9 mouse cellular contexts compared by ENCODE assay signal in the genomic region with DNA sequence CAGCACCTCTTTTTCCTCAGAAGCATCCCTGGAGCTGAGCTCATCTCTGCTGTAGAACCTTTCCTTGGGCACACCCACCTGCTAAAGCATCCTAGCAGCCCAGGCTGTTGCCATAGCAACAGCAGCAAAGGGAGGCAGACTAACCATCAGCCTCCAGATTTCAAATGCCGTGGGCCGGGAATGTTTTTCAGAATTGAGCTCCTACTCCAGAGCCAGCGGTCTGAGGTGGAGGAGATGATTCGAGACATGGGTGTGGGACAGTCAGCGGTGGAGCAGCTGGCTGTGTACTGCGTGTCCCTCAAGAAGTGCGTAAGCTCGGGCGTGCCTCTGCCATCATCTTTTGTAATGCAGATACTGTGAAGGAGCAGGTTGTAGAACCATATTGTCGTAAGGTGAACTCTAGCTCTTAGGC. TPM values are rescaled to one million over a fixed set of nuclear protein-coding genes. Genes with fewer than 3 reads are reported as not detected.
DNase-seq lines count a peak whose midpoint lies in the region; ATAC-seq lines count a peak whose summit lies in the region.
"Had no signal": no experiment of that assay in that cellular context is flagged by ENCODE, and none has a peak within 500 bp of the region (broad histone marks: within the 10 kb centered on the region; RNA-seq: fewer than 3 reads in every experiment).

No protein-coding gene starts in this region.

- H3K27ac ChIP-seq in forebrain, embryonic 12.5 days, result peak overlapping the region; percentile 48
- H3K27ac ChIP-seq in forebrain, embryonic 11.5 days (ENCODE audit: low read depth, low read length), result no peak overlapping the region
- H3K27ac ChIP-seq in forebrain, embryonic 16.5 days (ENCODE audit: low read length), result peak overlapping the region; percentile 83
- peak overlapping the region; percentile 70 for H3K27ac ChIP-seq in neural tube, embryonic 15.5 days (replicated peaks)
- H3K27ac ChIP-seq: kidney, embryonic 15.5 days had no signal

- 0 out of 2 replicates have a peak, but pooled peaks have one; percentile 11 for ATAC-seq in forebrain, embryonic 12.5 days (ENCODE audit: low FRiP score)
- ATAC-seq in forebrain, embryonic 11.5 days (replicated peaks; ENCODE audit: low FRiP score), result no peak
- peak; percentile 78 for ATAC-seq in forebrain, embryonic 16.5 days
- ATAC-seq in neural tube, embryonic 15.5 days (ENCODE audit: low FRiP score), result peak; percentile 80; the same call in 1 of the 2 replicates
- ATAC-seq in megakaryocyte, adult 5-6 weeks (ENCODE audit: poor library complexity, severe bottlenecking), result no peak

- no peak overlapping the region for H3K4me3 ChIP-seq in forebrain, embryonic 12.5 days (replicated peaks)
- no peak overlapping the region for H3K4me3 ChIP-seq in forebrain, embryonic 11.5 days (ENCODE audit: low read depth, low read length)
- H3K4me3 ChIP-seq in forebrain, embryonic 16.5 days (replicated peaks; ENCODE audit: low read length), result no peak overlapping the region
- H3K4me3 ChIP-seq in neural tube, embryonic 15.5 days (replicated peaks), result no peak overlapping the region
- H3K4me3 ChIP-seq: kidney, embryonic 15.5 days had no signal

- peaks cover 69% of the 10 kb centered on the region for H3K36me3 ChIP-seq in forebrain, embryonic 12.5 days (replicated peaks)
- H3K36me3 ChIP-seq in forebrain, embryonic 11.5 days (ENCODE audit: control insufficient read depth, insufficient read depth, low read length), result no peaks in the 10 kb centered on the region; the same call in 1 of the 2 replicates
- H3K36me3 ChIP-seq in forebrain, embryonic 16.5 days (ENCODE audit: control insufficient read depth, insufficient read depth), result no peaks in the 10 kb centered on the region
- H3K36me3 ChIP-seq in neural tube, embryonic 15.5 days, result peaks cover 5% of the 10 kb centered on the region; the same call in 1 of the 2 replicates

- no peaks in the 10 kb centered on the region for H3K9me3 ChIP-seq in forebrain, embryonic 12.5 days
- H3K9me3 ChIP-seq in forebrain, embryonic 11.5 days (ENCODE audit: control insufficient read depth, low read length), result no peaks in the 10 kb centered on the region
- H3K9me3 ChIP-seq in forebrain, embryonic 16.5 days (ENCODE audit: control insufficient read depth, low read length), result no peaks in the 10 kb centered on the region
- no peaks in the 10 kb centered on the region for H3K9me3 ChIP-seq in neural tube, embryonic 15.5 days (replicated peaks)
- H3K9me3 ChIP-seq: kidney, embryonic 15.5 days had no signal

- WGBS in forebrain, embryonic 12.5 days, result 73% methylated on average over 10 of the region's 10 CpGs
- WGBS in forebrain, embryonic 11.5 days, result 86% methylated on average over 10 of the region's 10 CpGs
- WGBS in forebrain, embryonic 16.5 days, result 60% methylated on average over 10 of the region's 10 CpGs
- 68% methylated on average over 10 of the region's 10 CpGs for WGBS in neural tube, embryonic 15.5 days

- no peak overlapping the region for H3K4me2 ChIP-seq in forebrain, embryonic 12.5 days
- H3K4me2 ChIP-seq in forebrain, embryonic 11.5 days (ENCODE audit: low read depth, low read length, severe bottlenecking), result no peak overlapping the region
- peak overlapping the region; percentile 25; the same call in 1 of the 2 replicates for H3K4me2 ChIP-seq in forebrain, embryonic 16.5 days (ENCODE audit: low read length)
- H3K4me2 ChIP-seq in neural tube, embryonic 15.5 days, result peak overlapping the region; percentile 37
- H3K4me2 ChIP-seq: kidney, embryonic 15.5 days had no signal

- H3K9ac ChIP-seq in forebrain, embryonic 12.5 days, result no peak overlapping the region
- no peak overlapping the region for H3K9ac ChIP-seq in forebrain, embryonic 11.5 days (ENCODE audit: low read length)
- 0 out of 2 replicates have a peak overlapping the region, but pooled peaks have one; percentile 33 for H3K9ac ChIP-seq in forebrain, embryonic 16.5 days (replicated peaks; ENCODE audit: low read depth, low read length)
- no peak overlapping the region for H3K9ac ChIP-seq in neural tube, embryonic 15.5 days (replicated peaks)
- H3K9ac ChIP-seq: kidney, embryonic 15.5 days had no signal

- peaks cover 12% of the 10 kb centered on the region for H3K4me1 ChIP-seq in forebrain, embryonic 12.5 days
- 0 out of 2 replicates have a peak, but pooled peaks cover 2% of the 10 kb centered on the region for H3K4me1 ChIP-seq in forebrain, embryonic 11.5 days (replicated peaks; ENCODE audit: control insufficient read depth, insufficient read depth, low read length)
- H3K4me1 ChIP-seq in forebrain, embryonic 16.5 days (replicated peaks; ENCODE audit: control insufficient read depth, insufficient read depth, low read length), result peaks cover 13% of the 10 kb centered on the region
- H3K4me1 ChIP-seq in neural tube, embryonic 15.5 days, result peaks cover 17% of the 10 kb centered on the region

- no peak for DNase-seq in forebrain, embryonic 11.5 days (ENCODE audit: low spot score)
- peak; percentile 62 to 71 for DNase-seq in layer of hippocampus, postnatal 14 days (ENCODE audit: low spot score in 2 of 2)
- no peak for DNase-seq in kidney, postnatal 14 days
- DNase-seq in cerebellum, adult 11-12 months, result no peak

- no peaks in the 10 kb centered on the region for H3K27me3 ChIP-seq in forebrain, embryonic 12.5 days
- H3K27me3 ChIP-seq in forebrain, embryonic 11.5 days (ENCODE audit: control insufficient read depth, insufficient read depth, low read length), result no peaks in the 10 kb centered on the region
- H3K27me3 ChIP-seq in forebrain, embryonic 16.5 days (replicated peaks; ENCODE audit: control insufficient read depth, insufficient read depth, low read length), result no peaks in the 10 kb centered on the region
- H3K27me3 ChIP-seq in neural tube, embryonic 15.5 days (replicated peaks), result no peaks in the 10 kb centered on the region
- H3K27me3 ChIP-seq: kidney, embryonic 15.5 days had no signal

RNA-seq across cellular contexts. Expression of a gene that starts 11.4 kb away (rescaled TPM):
- polyA plus RNA-seq in forebrain, embryonic 12.5 days (2016; fragmentation: Nextera tagmentation; extraction: Ambion mirVana), result 30.6 and 32.3 TPM in 2 replicates
- 38.2 and 39.7 TPM in 2 replicates for polyA plus RNA-seq in forebrain, embryonic 11.5 days (2014; fragmentation: Nextera tagmentation; extraction: Ambion mirVana)
- 14.2 and 17.1 TPM in 2 replicates for polyA plus RNA-seq in forebrain, embryonic 16.5 days (2015; fragmentation: Nextera tagmentation; extraction: Ambion mirVana)
- 10 to 100 TPM; 22.3 to 23.8 TPM for total RNA-seq in layer of hippocampus, postnatal 14 days (2021)
- 6.1 and 10.2 TPM in 2 replicates for polyA plus RNA-seq in neural tube, embryonic 15.5 days (2015; fragmentation: Nextera tagmentation; extraction: Ambion mirVana)
- total RNA-seq in megakaryocyte, adult 5-6 weeks (2015), result 4.9 and 9.4 TPM in 2 replicates
- 12.0 and 15.8 TPM in 2 replicates for total RNA-seq in megakaryocyte, adult 5-6 weeks (2017)

RNA-seq across cellular contexts. Expression of a gene that starts 13.9 kb away (rescaled TPM):
- polyA plus RNA-seq in forebrain, embryonic 12.5 days (2016; fragmentation: Nextera tagmentation; extraction: Ambion mirVana), result 5.8 and 6.5 TPM in 2 replicates
- 7.9 and 8.4 TPM in 2 replicates for polyA plus RNA-seq in forebrain, embryonic 11.5 days (2014; fragmentation: Nextera tagmentation; extraction: Ambion mirVana)
- polyA plus RNA-seq in forebrain, embryonic 16.5 days (2015; fragmentation: Nextera tagmentation; extraction: Ambion mirVana), result 3.2 and 3.7 TPM in 2 replicates
- 1 to 10 TPM; 2.7 to 3.2 TPM for total RNA-seq in layer of hippocampus, postnatal 14 days (2021)
- polyA plus RNA-seq in neural tube, embryonic 15.5 days (2015; fragmentation: Nextera tagmentation; extraction: Ambion mirVana), result 5.6 and 23.0 TPM in 2 replicates
- total RNA-seq in megakaryocyte, adult 5-6 weeks (2015), result 37.5 and 44.3 TPM in 2 replicates
- total RNA-seq in megakaryocyte, adult 5-6 weeks (2017), result 35.6 and 43.2 TPM in 2 replicates

RNA-seq across cellular contexts. Expression of a gene that starts 21.5 kb away (rescaled TPM):
- 0.86 and 1.2 TPM in 2 replicates for polyA plus RNA-seq in forebrain, embryonic 12.5 days (2016; fragmentation: Nextera tagmentation; extraction: Ambion mirVana)
- polyA plus RNA-seq in forebrain, embryonic 11.5 days (2014; fragmentation: Nextera tagmentation; extraction: Ambion mirVana), result 1.0 and 1.7 TPM in 2 replicates
- polyA plus RNA-seq in forebrain, embryonic 16.5 days (2015; fragmentation: Nextera tagmentation; extraction: Ambion mirVana), result 0.65 and 0.92 TPM in 2 replicates
- total RNA-seq in layer of hippocampus, postnatal 14 days (2021), result 1 to 10 TPM; 1.2 to 1.6 TPM
- polyA plus RNA-seq in neural tube, embryonic 15.5 days (2015; fragmentation: Nextera tagmentation; extraction: Ambion mirVana), result 1.2 and 3.1 TPM in 2 replicates
- 0.18 TPM in 1 of 2 replicates, not detected in the other for total RNA-seq in megakaryocyte, adult 5-6 weeks (2015)
- total RNA-seq in megakaryocyte, adult 5-6 weeks (2017), result not detected in 2 replicates

RNA-seq across cellular contexts. Expression of a gene that starts 24.3 kb away (rescaled TPM):
- 14.3 and 18.3 TPM in 2 replicates for polyA plus RNA-seq in forebrain, embryonic 12.5 days (2016; fragmentation: Nextera tagmentation; extraction: Ambion mirVana)
- polyA plus RNA-seq in forebrain, embryonic 11.5 days (2014; fragmentation: Nextera tagmentation; extraction: Ambion mirVana), result 22.8 and 26.5 TPM in 2 replicates
- polyA plus RNA-seq in forebrain, embryonic 16.5 days (2015; fragmentation: Nextera tagmentation; extraction: Ambion mirVana), result 12.8 and 14.2 TPM in 2 replicates
- total RNA-seq in layer of hippocampus, postnatal 14 days (2021), result 10 to 100 TPM in 1 of 2 experiments, 1 to 10 TPM in 1; 9.2 to 11.5 TPM
- polyA plus RNA-seq in neural tube, embryonic 15.5 days (2015; fragmentation: Nextera tagmentation; extraction: Ambion mirVana), result 21.0 and 30.4 TPM in 2 replicates
- total RNA-seq in megakaryocyte, adult 5-6 weeks (2015), result 1.8 and 4.7 TPM in 2 replicates
- total RNA-seq in megakaryocyte, adult 5-6 weeks (2017), result 2.6 and 3.2 TPM in 2 replicates

RNA-seq across cellular contexts. Expression of a gene that starts 25.9 kb away (rescaled TPM):
- 12.2 and 14.8 TPM in 2 replicates for polyA plus RNA-seq in forebrain, embryonic 12.5 days (2016; fragmentation: Nextera tagmentation; extraction: Ambion mirVana)
- 7.4 and 8.0 TPM in 2 replicates for polyA plus RNA-seq in forebrain, embryonic 11.5 days (2014; fragmentation: Nextera tagmentation; extraction: Ambion mirVana)
- 117 and 140 TPM in 2 replicates for polyA plus RNA-seq in forebrain, embryonic 16.5 days (2015; fragmentation: Nextera tagmentation; extraction: Ambion mirVana)
- 100 to 1,000 TPM; 497 to 516 TPM for total RNA-seq in layer of hippocampus, postnatal 14 days (2021)
- 43.3 and 49.1 TPM in 2 replicates for polyA plus RNA-seq in neural tube, embryonic 15.5 days (2015; fragmentation: Nextera tagmentation; extraction: Ambion mirVana)
- total RNA-seq in megakaryocyte, adult 5-6 weeks (2015), result not detected in 2 replicates
- 0.04 TPM in 1 of 2 replicates, not detected in the other for total RNA-seq in megakaryocyte, adult 5-6 weeks (2017)

Comparison
In these comparisons a context has a peak if more than half of its experiments do, and no peak if none do; other contexts are left out.
1. ATAC-seq: peak in forebrain, embryonic 12.5 days (single experiment), forebrain, embryonic 16.5 days (single experiment) and neural tube, embryonic 15.5 days (single experiment); none in forebrain, embryonic 11.5 days (single experiment) and megakaryocyte, adult 5-6 weeks (single experiment).
2. H3K4me2 ChIP-seq: peak in forebrain, embryonic 16.5 days (single experiment) and neural tube, embryonic 15.5 days (single experiment); none in forebrain, embryonic 12.5 days (single experiment) and forebrain, embryonic 11.5 days (single experiment).
3. DNase-seq: peak in layer of hippocampus, postnatal 14 days (2 of 2); none in forebrain, embryonic 11.5 days (single experiment), kidney, postnatal 14 days (single experiment) and cerebellum, adult 11-12 months (single experiment).